Mouse (Mus musculus) ovary, postnatal 10 days (tissue): Measurements from ENCODE around the gene Adra2b.

Experiments
- DNase-seq: peaks from one replicate; pipeline ENCODE4 v3.0.0; 2022; ENCODE audit warnings: low spot score

The Adra2b gene

DNA sequence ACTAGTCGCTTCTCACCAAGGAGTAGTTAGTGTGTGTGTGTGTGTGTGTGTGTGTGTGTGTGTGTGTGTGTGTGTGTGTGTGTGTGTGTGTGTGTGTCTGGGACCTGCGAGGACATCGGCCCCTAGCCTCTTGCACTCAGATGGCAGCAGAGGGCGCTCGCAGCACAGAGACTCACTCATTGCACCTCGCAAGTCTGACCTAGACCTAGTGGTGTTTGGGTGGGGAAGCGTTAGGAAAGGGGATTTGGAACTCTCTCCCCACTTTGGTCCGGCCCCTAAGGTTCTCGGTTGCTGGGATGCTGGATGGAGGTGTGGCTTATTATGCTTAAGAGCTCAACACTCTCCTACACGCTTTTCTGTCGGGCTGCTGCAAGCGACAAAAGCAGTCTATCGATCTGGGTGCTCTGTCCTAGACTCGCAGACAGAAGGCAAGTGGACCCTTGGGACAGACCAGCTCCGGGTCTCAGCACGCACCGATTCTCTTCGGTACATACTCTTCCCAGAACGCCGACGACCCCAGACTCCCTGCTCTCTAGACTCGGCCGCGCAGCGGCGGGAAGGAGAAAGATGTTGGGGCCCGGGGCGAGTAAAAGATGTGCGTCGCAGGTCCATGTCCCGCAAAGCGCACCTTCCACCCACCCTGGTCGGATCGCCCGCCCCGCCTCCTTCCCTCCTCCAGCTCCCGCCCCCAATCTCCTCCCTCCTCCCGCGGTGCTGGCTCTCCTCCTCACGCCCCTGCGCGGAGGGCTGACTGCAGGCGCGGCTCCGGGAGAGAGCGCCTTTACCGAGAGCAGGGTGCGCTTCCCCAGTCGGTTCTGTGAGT lies at the start of gene Adra2b:
Gene Adra2b (plus strand): TSS at position 750 of the 823 bp plus-strand sequence.
- DNase-seq: peak; percentile 55

DNA sequence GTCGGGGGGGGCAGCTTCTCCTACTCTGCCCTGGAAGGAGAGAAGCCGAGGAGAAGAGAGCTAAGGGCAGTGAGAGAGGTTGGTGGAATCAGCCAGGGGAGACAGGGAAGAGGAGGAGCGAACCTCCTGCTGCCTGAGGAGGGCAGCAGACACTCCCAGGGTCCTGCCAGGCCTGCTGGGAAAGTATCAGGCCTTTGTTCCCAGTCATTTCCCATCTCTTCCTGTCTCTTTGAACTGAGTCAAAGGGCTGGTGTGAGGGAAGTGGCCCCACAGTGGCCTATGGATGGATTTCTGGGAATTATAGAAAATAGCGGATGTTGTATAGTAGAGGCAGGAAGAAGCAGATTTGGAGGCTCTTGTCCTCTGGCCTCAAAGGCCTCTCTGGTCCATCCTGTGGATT lies 49.1 kb upstream of the Adra2b start:
- DNase-seq: no peak

DNA sequence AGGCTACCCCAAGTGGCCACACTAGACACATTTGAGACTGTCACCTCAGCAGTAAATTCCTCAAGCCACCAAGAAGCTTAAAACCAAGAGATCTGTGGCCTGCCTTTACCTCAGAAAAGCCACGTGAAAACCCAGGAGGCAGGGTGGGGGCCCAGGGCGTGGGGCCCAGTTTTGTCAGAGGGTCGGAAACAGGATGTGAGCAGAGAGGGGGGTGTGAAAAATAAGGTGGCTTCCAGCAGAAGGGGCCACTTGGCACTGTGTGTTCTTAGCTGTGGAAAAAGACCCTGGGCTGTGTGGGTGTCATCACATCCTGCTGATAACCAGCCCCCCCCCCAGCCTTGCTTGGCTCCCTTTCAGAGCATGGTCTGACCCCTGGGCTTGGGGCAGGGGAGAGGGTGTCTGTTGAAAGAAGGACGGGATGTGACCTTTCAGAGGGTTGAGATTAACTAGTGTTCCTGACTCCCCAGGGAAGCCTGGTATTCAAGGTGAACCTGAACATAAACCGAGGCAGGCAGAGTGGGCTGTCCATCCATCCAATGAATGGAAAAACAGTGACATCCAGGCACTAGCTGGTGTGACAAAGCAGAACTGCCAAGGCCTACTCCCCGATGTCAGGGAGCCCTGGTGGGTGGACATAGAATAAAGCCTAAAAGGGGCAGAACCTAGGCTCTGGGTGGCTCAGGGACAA lies 48.4 kb upstream of the Adra2b start:
- no peak for DNase-seq

DNA sequence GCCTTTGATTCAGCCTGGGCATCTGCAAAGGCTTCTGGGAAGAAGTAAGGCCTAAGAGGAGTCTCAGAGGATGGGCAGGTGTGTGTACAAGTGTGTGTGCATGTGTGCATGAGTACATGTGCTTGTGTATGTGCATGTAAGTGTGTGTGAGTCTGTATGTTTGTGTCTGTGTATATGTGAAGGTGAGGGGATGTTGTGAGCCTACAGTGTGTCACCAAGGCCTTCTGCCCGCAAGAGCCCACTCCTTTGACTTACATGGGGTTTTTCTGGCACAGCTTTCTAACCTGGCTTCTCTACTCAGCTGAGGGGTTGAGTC lies 47.9 kb upstream of the Adra2b start:
- no peak for DNase-seq

DNA sequence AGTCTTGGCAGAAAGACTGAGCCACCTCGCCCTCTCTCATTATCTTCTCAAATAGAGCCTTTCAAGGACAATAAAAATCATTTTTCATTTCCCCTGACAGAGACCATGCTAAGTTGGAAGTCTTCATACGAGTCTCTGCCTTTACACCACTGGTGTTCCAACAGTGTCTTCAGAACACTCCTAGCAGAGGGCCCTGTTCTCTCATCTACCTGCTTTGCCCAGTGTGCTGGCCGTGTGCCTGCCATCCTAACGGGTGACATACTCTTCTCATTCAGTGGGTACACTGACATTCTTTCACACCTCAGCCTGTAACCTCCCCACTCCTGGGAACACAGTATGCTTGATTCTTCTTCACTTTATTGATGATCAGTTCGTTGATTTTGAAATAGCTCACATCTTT lies 46.6 kb upstream of the Adra2b start:
- no peak for DNase-seq

DNA sequence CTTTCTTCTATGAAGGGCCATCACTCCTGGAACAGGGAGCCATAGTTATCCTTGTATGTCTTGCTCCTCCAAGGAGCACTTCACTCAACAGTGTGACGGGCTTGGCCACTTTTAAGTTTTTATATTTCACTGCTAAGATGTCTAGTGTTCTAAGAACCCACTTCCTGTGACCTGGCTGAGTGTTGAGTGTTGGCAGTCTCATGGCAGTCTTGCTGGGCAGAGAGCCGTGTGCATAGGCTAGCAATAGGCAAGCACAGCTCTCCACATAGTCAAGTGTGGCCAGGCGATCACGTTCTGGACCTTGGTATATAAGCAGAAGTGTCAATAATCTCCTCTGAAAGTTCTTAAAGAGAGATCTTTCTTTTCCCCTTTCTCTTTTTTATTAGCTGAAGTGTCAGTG lies 44.9 kb upstream of the Adra2b start:
- no peak for DNase-seq

DNA sequence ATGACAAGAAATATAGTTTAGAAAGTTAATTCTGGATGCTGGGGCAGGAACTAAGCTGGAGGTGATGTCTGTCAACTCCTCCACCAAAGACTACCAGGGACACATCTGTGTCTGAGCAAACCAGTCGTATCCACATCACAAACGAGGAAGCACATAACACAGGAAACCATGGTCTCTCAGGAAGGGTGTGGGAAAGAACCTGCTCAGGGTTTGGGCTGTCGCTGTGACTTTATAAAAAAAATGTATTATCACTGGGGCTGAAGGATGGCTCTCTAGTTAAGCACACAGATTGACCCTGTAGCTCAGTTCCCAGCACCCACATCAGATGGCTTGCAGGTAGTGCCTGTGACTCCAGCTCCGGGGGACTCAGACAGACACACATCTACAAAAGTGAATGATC lies 43.9 kb upstream of the Adra2b start:
- DNase-seq: no peak

DNA sequence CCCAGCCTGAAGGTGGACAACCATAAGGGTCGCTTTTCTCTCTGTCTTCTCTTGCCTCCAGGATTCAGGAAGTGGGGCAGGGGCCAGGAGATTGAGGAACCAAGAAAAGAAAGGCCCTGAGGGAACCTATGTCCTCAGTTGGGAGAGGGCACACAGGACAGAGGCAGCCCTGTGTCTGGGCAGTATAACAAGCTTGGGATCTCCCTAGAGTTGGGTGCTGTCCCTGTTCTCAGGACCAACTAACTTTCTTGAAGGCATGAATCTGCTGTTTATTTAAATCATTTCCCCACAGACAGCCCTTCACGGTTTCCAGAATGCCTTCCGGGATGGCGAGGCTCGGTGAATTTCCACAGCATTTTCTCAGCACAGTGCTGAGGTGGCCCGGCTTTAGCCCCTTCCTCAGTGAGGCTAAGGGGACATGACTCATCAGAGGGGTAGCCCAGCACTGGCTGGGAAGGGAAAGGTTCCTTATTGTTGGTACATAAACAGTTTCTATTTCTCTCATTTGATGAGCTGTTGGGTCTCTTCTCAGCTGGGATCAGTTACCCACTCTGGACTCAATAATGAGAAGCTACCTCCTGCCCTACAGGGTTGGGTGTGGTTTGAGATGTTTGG lies 40.2 kb upstream of the Adra2b start:
- DNase-seq: no peak

DNA sequence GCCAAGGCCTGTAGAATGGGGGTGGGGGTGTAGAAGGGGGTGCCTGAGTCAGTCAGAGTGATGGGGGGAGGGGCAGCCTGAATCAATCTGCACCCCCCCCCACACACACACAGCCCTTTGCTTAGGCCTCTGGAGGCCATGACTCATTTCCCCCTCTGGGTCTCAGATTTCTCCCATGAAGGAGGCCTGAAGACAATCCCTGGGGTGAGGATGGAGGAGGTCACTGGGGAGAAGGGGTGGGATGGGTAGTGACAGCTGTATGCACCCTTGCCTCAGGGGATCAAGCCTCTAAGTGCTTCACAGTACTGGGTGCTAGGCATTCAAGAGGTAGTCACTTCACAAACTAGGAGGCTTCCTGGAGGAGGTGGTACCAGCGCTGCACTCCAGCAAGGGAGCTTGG lies 39.3 kb upstream of the Adra2b start:
- DNase-seq: no peak

DNA sequence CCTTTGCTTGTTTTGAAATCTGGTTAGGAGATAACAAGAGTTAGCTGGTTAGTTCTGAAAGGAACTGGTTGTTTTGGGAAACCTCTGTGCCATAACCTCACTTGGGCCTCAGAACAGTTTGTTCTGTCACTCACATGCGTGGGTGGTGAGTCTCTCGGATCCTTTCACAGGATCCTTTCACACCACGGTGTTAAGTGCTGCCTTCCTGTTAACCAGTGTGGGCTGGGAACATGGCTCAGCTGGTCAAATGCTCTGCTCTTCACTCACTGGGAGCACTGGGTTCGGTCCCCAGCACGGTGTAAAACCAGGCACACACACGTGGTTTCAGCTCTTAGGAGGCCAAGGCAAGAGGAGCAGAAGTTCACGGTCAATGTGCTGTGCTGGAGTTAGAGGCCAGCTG lies 38.6 kb upstream of the Adra2b start:
- DNase-seq: no peak

DNA sequence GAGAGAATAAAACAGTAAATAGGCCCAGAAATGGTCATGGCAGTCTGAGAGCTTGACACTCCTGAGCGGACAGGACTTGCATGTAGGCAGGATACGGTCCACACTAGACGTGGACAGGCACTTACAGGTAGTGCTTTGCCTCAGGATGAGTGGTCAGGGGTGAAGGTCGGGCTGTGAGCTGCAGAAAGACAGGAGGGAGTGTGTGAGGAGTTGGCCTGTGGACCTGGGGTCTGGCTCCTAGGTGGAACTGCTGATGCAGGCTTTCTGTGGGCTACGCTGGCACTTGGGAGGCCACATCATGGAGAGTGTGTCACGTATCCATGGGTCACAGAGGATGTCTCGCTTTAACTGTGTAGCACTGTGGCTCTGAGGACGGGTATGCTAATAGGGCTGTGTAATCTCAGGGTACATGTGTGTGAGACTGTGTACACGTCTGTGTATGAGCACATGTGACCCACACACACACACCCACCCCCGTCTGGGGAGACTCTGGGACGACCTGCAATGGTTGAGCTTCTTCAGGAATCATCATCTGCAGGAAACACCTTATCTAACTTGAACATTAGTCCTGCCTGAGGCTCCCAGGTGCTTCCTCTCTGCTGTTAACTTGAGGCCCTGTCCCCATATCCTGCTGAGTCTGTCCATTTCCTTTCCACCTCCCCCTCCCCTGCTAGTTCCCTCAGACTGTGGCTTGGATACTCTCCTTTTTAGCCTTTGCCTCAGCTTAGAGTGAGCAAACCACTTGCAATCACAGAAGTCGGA lies 34.7 kb upstream of the Adra2b start:
- DNase-seq: no peak

DNA sequence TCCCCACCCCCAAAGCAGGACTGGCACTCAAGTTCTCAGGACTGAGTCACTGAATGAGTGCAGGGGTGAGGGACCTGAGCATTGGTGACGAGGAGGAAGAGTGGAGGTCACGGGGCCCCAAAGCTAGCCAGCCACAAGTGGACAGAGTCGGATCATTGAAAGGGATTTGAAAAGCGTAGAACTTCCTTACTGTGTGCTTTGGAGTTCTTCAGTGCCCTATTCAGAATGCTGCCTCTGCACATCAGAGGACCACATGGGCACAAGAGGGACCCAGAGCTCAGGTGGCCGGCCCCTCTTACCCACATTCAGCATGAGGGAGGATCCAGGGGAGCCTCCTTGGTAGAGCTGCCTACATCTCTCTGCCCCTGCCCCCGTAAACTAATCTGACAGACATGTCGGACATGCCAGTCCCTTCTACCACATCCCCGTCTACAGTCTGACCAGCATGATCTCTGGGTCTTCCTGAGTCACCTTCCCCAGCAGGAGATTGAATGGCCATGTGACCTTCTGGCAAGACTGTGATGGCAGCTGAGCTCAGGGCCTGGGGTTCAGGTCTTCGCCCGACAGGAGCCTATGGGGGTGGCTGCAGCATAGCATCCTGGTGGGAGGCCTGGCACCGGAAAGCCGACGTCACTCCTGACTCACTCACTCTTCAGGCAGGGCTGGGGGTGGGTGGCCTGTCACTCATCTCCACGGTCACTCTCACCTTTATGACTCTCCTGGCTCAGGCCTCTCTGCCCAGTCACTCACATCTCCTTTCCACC lies 30.0 kb upstream of the Adra2b start:
- no peak for DNase-seq

DNA sequence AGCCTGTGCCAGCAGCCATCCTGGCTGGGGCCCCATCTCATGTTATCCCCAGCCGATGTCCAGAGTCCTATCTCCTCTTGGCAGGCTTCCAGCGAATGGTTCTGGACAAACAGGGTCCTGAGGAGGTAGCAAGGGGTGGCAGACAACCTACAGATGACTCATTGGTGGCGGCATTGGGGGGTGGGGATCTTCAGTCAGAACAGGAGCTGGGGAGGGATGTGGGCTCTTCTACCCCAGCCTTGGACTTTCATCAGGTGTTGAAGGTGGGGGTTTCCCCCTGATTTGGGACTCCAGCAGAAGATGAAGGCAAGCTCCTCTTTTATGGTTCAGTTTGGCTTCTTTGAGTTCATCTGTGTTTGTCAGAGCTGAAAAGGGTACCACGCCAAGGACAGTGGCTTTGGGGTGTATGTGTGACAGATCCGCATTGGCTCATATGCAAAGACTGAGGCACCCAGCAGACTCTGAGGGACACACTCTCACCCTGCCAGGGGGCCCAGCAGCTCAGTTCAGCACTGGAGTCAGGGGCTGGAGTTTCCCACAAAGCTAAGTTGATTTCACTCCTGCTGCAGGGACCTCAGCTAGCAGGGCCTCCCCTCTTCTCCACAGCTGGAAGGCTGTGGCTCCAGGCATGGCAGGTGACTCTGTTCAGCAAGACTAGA lies 28.9 kb upstream of the Adra2b start:
- no peak for DNase-seq

DNA sequence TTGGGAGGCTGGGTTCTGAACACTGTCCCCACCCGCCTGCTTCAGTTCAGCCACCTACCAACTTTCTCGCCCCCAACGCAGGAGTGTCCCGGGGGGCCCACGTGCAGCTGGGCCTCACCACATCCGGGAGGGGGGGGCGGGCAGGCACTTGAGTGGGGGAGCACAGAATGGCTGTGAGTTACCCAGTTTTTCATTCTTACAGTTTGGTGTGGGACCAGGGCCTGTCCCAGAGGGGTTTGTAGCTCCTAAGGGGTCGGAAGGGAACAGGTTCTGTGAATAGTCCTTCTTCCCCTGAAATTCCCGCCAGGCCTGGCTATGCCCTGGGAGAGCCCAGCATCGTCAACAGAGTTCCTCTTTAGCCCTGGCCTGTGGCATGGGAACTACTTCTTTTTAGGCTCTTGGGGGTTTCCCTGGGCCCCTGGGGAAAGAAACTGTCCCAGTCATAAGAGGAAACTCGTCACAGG lies 27.9 kb upstream of the Adra2b start:
- DNase-seq: no peak

DNA sequence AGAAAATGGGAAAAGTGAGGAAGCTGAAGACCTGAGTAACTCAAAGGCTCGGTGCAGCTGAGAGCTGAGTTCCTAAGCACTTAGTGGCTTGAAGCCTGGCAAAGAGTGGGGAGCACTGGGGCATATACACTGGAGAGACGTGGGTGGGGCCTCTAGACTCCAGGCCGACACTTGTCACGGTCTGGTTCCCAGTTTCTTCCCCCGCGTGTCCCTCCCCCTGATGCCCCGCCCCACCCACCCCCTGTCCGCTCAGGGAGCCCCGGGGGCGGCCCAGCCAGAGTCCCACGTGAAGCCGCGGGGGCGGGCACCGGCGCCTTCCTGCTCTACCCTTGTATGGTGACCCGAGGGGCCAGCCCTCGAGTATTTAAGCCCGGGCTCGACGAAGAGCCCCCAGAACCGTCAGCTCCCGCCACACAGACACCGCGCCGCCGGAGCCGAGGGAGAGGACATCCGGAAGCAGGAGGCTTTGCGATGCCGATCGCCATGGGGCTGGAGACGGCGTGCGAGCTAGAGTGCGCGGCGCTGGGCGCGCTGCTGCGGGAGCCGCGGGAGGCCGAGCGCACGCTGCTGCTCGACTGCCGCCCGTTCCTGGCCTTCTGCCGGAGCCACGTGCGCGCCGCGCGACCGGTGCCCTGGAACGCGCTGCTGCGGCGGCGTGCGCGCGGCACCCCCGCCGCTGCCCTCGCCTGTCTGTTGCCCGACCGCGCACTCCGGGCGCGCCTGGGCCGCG lies 27.1 kb upstream of the Adra2b start, which contains the start of gene Dusp2:
Gene Dusp2 (plus strand): TSS at position 393 of the 730 bp plus-strand sequence.
- peak; percentile 38 for DNase-seq

DNA sequence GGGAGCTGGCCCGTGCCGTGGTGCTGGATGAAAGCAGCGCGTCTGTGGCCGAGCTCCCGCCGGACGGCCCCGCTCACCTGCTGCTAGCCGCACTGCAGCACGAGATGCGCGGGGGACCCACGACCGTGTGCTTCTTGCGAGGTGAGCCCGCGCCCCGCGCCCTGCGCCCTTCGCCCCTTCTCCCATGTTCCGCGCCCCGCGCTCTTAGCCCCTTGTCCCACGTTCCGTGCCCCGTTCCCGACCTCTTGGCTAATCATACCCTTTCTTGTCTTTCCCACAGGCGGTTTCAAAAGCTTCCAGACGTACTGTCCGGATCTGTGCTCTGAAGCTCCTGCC lies 26.5 kb upstream of the Adra2b start:
- no peak for DNase-seq

DNA sequence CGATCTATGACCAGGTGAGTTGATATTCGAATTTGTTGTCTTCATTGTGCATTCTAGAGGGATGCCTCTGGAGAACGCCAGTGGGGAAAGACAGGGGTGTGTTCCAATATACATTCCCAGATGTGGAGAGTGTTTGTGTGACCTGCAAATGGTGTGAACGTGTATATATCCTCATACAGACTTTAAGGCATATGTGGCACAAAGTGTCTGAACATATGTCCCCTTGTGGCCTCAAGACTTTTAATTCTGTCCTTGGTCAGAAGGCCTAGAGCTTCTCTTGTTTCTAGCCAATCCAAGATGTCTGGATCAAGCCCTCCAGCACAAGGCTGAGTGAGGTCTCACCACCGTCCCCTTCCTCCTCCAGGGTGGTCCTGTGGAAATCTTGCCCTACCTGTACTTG lies 26.1 kb upstream of the Adra2b start:
- no peak for DNase-seq

DNA sequence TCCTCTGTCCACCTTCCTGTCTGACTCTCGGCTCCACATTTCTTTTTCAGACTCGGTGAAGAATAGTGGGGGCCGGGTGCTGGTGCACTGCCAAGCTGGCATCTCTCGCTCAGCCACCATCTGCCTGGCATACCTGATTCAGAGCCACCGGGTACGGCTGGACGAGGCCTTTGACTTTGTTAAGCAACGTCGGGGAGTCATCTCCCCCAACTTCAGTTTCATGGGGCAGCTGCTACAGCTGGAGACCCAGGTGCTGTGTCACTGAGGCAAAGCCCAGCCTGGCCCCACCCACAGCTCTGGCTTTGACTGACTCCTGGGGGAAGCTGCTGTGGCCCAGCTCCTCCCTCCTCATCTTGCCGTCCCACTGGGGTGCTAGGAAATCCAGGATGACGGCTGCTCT lies 25.5 kb upstream of the Adra2b start:
- no peak for DNase-seq

DNA sequence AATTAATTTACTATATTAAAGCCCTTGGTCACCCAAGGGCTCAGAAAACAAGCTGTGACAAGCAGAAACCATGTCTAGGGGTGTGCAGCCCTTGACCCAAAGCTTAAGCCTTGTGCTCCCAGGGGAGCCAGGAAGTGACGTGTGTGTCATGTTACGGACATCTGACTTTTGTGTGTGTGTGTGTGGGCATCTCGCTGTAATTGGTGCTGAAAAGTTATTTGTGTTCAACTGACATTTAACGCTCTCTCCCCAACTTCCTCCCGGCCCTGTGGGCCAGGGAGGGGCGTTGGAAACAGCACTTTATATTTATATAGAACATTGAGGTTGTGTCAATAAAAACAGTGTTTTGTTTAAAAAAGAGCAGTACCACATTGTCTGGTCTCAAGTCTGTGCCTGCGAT lies 25.0 kb upstream of the Adra2b start:
- DNase-seq: no peak

DNA sequence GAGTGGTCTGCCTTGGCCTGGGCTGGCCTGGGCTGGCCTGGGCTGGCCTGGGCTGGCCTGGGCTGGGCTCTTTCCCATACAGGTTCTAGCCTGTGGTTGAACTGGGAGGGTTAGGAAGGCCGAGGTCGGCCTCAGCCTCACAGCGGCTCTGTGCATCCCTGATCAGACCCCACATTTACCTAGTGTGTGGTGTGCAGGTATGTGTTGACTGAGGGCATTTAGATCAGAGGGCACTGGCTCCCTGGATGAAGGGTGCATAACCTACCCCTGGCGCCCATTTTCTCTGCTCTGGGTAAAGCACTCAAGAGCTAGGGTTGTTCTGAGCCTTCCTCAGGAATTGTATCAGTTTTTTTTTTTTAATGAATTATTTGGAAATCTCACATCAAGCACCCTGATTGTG lies 24.6 kb upstream of the Adra2b start, which contains the start of gene Astl:
Gene Astl (plus strand): TSS at position 224 of the 400 bp plus-strand sequence.
- no peak for DNase-seq

DNA sequence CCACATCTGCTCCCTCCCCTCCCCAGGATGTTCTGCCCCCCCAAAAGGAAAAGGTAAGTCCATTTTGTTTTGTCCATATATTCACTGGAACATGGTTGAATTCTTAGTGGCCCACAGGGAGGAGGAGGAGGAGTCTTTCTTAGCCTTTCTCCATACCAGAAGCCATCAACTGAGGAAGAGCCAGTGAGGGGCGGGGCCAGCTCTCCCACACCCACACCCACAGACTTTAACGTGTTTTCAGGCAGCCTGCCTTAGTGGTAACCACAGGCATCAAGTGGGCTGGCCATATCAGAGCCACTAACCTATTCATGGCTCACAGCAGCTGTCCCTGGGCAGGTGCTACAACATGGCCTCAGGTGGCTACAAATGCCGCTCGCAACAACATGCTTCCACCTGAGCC lies 24.2 kb upstream of the Adra2b start:
- DNase-seq: no peak
